Mouse (Mus musculus) myocyte (in vitro differentiated cells): Measurements from ENCODE around the gene Hist1h2ae.

Source experiments
- CEBPB ChIP-seq: IDR thresholded peaks from 2 replicates; pipeline ENCODE4 v1.6.1; 2011; ENCODE audit warnings: mild to moderate bottlenecking, moderate library complexity; ENCODE audit not compliant: poor library complexity, insufficient read depth, severe bottlenecking
- MAX ChIP-seq: IDR thresholded peaks from one replicate; pipeline ENCODE4 v1.6.1; 2011; ENCODE audit warnings: low read depth, mild to moderate bottlenecking, control low read depth
- POLR2A ChIP-seq: IDR thresholded peaks from one replicate; pipeline ENCODE4 v1.6.1; 2011; ENCODE audit warnings: low read depth, mild to moderate bottlenecking, control low read depth, moderate library complexity; ENCODE audit not compliant: insufficient read length
- POLR2AphosphoS2 ChIP-seq: IDR thresholded peaks from one replicate; pipeline ENCODE4 v1.6.1; 2011; ENCODE audit warnings: low read depth, control low read depth; ENCODE audit not compliant: insufficient read length
- TCF12 ChIP-seq: IDR thresholded peaks from one replicate; pipeline ENCODE4 v1.6.1; 2011; ENCODE audit warnings: mild to moderate bottlenecking, control low read depth; ENCODE audit not compliant: poor library complexity, insufficient read depth, severe bottlenecking
- USF1 ChIP-seq: IDR thresholded peaks from one replicate; pipeline ENCODE4 v1.6.1; 2011; ENCODE audit warnings: low read depth, mild to moderate bottlenecking, control low read depth, moderate library complexity

- TF ChIP-seq TCF12, result no peak
- no peak for TF ChIP-seq POLR2AphosphoS2
- no peak for TF ChIP-seq USF1
- TF ChIP-seq CEBPB, result no peak
- TF ChIP-seq POLR2A, result no peak
- TF ChIP-seq MAX, result no peak
Measured at GRCm38 (mm10) chr13:23552962-23553361, 18.1 kb downstream of the Hist1h2ae start, which contains the start of gene Hist1h1d.
